Mouse (Mus musculus) heart, postnatal 4 days (tissue): Measurements from ENCODE around the gene Ndufb7. TPM values are rescaled to one million over a fixed set of nuclear protein-coding genes. Genes with fewer than 3 reads are reported as not detected.
"Not testable (repeated sequence)": the region's sequence is repeated elsewhere in the genome, so short reads cannot be mapped to it uniquely, and the experiment has no call there.

ENCODE experiments used
- DNase-seq: peaks from one replicate; pipeline ENCODE4 v3.0.0; 2021
- total RNA-seq, 2 experiments: library from RNA; stranded (reverse); gene quantifications; 2 replicates each; pipeline ENCODE4 v1.2.3; 2021

Gene Ndufb7
- total RNA-seq, 2 experiments from 2014 or later = 517 to 525 TPM

DNA sequence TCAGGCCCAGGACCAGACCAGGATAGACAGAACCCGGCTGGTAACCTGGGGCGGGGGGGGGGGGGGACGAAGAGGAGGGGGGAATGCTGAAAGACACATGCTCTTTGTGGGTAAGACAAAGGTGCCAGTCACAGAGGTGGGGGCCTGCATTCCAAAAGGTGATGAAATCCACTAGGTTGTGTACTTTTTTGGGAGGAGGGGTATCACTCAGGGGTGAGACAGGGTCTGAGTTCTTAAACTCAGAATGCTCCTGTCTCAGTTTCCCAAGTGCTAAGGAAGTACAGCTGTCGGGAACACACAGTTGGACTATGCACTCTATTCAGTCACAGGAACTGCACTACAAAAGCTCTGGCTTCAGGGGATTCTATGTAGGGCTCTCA lies 10.0 kb downstream of the Ndufb7 start:
- no peak for DNase-seq

DNA sequence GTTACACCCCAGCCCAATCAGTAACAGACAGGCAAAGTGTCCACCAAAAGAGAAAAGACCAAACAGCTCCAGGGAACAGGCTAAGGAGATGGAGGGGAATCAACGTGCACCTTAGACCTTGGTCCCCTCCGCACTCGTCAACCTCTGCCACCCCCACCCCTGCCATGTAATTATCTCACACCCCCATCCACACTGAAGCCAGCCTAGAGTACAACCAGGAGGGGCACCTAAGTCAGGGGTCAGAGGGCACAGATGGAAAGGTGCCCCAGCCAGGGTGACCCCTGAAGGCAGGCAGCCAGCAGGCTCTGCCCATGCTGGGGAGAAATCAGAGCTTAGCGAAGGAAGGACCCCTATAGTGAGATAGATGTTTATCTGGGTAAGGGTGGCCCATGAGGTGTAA lies 10.4 kb downstream of the Ndufb7 start:
- no peak for DNase-seq

DNA sequence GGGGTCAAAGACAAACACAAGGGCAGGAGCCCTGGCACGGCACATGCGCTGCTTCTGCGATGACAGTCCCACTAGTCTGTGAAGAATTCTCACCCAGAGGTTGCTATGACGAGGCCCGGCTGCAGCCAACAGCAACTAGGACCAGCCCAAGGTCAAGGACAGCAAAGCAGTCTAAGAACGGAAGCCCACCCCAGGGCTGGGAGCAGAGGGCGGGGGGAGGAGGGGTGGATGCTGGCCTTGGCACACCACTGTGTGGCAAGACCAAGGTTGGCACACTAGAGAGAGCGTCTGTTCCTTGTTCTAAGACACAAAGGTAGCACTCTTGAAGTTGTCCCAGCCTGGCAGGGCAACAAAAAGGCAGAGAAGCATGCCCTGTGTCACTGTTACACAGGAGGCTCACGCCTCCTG lies 10.9 kb downstream of the Ndufb7 start:
- DNase-seq = peak; percentile 68

DNA sequence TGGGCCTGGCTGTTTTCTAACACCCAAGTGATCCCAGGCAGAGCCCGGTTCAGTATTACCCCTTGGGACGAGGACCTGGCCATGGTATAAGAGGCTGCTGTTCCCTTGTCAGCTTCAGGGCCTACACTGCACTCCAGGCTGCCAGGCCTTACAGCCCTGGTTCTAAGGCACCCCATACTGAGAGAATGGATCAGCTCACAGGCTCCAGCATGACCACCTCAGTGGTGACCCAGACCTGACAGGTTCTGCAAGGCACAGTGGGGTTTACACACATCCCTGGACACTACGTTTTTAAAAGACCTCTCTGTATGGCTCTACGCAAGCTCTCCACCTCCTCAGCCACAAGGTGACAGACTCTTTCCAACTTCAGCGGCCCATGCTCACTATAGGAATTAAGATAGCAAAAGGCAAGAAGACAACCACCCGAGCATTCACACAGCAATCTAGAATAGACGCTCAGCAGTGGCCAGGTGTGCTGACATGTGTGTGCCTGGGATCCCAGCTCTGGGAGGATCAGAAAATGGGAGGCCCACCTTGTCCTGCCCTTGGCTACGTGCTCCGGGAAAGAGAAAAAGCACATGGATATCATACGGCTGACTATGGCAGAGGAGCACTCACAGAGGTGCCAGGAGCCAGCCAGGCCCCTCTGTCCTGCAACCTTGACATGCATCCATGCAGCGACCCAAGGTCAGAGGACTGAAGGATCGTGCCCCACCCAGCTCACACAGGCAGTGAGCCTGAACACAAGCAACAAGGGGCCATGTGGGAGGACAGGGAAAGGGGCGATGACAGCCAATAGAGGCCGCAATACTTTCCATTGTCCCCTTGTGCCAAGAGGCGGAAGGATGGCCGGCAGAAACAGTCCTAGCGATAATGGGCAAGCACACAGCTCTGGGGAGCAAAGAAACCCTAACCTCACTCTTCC lies 11.9 kb downstream of the Ndufb7 start:
- peak; percentile 59 for DNase-seq

DNA sequence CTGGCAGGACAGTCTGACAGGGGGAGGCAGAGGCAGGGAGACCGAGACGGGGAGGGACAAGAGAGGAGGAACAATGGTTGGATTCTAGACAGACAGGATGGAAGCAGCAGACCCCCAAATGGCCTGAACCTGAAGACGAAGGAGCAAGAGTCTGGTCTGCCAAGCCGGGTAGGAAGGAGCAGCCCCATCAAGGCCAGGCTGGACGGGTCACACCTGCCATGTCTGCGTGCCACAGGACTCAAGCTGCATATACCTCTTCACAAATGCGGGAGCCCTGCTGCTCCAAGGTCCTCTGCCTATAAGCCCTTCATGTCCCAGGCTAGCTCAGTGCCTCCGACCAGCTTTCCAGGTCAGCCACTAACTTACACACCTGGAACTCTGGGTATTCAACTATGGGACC lies 13.2 kb downstream of the Ndufb7 start:
- no peak for DNase-seq

DNA sequence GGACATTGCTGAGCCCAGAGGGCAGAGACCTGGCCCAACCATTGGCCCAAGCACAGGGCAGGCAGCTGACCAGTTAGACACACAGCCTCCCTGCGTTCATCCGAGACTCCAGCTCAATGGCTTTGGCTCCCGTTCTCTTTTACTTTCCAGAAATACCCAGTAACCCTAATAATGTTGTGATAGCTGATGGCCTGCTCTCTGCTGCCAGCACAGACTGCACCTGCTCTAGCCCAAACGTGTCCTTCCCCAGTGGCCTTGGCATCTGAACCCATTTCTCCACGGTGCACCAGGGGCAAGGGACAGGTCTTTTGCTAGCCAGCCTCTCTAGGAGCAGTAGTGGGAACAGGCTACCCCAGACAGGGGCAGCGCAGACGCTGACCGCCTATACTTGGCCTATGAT lies 14.4 kb downstream of the Ndufb7 start:
- DNase-seq = no peak

DNA sequence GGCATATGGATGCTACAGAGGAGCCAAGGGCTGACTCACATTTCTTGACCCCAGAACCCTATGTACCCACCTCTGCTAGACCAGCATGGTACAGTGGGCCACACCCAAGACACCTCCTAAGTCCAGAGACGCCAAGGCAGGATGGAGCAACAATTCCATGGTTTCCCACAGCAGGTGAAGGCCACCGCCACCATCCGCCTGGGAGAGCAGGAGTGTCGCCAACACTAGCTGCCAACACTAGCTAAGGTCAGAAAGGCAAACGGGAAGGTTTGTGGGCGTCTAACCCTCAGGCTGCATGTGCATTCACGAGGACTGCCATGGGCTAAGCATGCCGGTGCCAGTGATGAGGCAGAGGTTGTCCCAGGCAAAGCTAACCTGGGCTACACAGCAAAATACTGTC lies 15.8 kb downstream of the Ndufb7 start:
- DNase-seq = no peak

DNA sequence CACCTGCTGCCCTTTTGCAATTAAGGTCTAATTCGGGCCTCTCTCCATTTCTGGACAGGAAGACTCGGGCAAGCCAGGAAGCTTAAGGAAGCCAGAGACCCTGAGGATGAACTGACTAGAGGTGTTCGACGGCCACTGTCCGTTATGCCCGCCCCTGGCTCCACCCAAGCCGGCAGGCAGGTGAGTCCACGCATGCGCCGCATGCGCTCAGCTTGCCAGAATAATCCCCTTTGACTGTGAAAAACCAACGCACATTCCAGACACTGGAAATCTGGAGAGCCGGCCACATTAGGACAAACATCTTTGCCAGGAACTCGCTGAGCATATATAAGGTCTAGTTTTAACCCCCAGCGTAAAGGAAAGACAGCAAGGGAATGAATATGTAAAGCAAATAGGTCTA lies 16.8 kb downstream of the Ndufb7 start:
- DNase-seq = no peak

DNA sequence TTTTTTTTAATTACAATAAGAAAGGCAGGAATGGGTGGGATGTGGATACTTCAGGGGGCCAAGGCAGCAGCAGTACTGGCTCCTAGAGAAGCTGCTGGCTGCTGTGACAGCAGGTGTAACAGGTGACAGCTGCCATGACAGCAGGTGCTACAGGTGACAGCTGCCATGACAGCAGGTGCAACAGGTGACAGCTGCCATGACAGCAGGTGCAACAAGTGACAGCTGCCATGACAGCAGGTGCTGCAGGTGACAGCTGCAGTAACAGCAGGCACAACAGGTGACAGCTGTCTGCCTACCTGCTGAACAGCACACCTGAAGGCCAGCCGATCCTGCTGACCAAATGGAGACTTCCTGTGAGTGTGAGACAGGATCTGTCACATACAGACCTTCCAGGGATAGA lies 18.3 kb downstream of the Ndufb7 start:
- DNase-seq = peak; percentile 2

DNA sequence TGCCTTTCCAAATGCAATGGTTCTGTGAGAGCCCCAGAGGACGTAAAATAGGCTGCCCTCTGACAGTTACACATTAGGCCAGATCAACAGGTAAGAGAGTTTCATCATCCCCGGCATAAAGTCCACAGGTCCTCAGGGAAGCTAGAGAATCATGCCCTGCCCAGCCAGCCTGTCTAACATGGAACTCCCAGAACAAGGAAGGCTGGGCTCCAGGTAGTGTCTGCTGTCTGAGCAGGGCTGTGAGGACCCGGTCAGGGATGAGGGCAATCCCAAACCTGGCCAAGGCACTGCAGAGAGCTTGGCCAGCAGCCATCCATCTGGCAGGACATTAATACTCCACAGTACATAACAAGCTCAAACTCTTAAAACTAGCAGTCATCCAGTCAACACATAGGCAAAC lies 18.9 kb downstream of the Ndufb7 start:
- peak; percentile 46 for DNase-seq

DNA sequence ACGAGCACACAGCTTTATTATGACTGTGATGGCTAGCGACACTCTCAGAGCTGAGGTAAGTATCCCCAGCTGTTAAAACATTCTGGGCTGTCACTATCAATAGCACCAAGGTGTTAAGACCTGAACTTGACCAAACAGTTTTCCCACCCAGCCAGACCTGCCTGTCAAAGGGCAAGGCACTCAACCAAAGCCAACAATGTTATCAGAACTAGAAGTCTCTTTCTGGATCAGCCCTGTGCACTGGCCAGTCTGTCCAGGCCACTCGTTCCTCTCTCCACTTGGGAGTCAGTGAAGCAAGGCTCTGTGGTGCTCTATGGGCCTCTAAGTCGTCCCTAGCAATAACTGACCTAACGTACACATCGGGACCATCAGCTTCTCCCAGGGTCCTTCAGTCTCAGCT lies 21.2 kb downstream of the Ndufb7 start:
- DNase-seq = no peak

DNA sequence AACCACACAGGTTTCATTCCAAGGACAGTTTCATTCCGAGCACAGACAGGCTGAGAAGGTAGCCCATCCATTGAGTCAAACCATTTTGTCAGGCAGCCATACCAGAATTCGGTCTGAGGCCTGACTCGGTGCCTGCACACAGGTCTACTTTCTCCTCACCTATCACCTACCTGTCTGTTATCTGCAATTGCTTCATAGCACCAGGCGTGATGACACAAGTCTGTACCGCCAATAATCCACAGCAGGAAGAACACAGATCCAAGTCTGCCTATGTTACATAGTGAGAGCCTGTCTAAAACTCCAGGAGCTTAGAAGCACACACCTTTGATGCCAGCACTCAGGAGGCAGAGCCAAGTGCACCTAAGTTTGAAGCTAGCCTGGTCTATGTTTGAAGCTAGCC lies 22.4 kb downstream of the Ndufb7 start:
- no peak for DNase-seq

DNA sequence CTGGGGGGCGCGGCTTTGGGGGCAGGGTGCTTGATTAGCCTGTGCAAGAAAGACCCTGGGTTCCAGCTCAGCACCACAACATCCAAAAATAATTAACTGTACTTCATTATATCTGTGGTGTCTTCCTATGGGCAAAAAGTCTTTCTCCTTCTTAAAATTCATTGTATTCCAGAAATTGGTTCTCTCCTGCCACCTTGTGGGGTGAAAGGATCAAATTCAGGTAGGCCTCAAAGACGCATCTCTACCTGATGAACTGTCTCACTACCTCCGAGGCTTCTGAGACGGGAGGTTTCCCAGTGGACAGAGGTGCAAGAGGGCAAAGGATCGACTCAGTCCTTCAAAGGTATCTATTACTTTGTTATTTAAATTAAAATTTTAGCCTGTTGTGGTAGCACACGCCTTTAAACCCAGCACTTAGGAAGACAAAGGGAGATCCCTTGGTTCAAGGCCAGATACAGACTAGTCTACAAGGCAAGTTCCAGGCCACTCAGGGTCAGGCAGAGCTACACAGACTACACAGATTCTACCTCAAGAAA lies 24.1 kb downstream of the Ndufb7 start:
- no peak for DNase-seq

DNA sequence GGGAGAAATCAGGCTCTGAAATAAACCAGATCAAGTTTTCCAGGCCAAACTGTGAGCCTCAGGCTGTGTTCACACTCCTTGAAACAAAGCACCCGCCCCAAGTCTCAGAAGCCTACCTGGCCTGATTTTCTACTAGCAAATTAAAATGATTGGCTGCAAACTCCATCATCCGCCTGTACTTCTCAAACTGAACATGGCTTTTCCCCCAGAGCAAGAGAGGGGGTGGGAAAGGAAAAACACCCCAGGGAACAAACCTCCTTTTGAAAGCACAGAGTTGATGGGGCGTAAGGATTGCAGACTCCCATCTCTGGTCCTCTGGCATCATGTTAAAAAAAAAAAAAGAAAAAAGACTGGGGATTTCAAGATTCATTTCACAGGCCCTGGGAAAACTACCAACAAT lies 26.2 kb downstream of the Ndufb7 start:
- DNase-seq = no peak

DNA sequence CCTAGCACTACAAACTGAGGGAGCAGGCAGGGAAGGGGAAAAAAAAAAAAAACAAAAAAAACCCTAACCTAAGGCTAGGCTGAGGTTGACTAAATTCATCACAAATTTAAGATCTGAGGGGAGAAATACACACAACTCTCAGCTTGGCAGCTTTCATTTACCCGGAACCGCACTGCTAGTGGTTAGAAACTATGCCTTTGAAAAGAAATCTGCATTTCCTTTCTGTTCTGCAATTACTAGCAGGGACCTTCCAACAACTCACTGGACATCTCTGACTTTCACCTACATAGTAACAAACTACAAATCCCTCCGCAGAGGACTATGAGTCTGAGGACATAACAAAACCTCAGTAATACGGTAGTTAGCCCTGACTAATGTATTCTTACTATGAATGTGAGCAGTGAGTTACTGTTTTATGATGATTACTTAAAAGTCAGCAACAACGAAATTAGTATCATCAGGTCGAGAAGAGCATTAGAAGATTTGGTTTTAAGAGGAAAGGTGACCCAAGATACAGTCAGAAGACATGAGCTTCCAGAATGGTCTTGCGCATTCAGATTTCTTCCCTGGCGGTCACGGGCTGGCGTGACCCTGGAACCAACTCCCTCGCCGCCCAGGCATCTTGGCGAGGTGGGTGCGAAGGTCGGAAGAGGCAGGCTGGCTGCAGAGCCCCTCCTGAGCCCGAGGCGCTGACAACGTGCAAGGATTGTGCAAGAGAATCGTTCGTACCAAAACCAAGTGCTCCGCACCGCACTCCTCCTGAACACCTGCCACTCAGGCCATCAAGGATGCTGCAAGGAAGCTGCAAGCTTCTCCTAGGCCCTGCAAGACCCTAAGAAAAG lies 27.1 kb downstream of the Ndufb7 start:
- no peak for DNase-seq

DNA sequence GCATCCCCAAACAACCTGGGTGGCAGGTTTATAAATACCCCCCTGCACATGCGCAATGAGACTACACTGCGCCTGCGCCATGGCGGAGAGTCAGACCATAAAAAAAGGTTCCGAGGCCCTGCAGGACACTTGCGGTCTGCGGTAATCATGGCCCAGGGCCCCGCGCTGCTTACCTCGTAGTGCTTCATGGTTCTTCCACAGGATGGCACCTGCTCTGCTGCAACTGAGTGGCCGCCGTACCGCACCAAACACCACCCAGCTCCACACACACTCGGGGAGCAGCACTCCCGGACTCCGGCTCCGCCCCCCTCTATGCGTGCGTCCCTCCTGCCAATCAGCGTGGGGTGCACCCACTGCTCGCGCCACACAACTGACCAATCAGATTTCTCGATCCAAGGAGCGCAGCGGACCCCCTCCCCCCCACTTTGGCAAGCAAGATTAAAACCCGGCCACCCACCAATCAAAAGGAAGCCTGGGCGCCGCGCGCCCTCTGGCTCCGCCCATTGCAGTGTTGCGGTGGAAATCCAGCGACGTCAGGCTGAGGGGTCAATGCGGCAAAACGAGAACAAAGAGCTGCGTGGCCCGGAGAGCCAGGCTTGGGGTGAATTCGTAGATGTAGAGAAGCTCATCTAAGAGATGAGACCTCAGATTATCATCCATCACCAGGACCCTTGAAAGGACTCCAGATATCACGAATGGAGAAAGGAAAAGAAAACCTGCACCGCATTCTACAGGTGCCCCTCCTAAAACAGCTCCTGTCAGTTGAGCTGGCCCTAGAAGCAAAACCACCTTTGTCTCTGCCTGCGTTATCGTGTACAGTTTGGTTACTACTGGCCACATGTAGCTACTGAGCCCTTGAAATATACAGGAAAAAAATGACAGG lies 27.9 kb downstream of the Ndufb7 start:
- peak; percentile 96 for DNase-seq

DNA sequence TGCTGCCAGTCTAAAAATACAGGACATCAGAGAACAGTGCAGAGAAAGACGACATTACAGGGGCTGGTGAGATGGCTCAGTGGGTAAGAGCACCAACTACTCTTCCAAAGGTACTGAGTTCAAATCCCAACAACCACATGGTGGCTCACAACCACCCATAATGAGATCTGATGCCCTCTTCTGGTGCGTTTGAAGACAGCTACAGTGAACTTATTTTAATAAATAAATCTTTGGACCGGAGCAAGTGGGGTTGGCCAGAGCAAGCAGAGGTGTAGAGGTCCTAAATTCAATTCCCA lies 28.5 kb downstream of the Ndufb7 start:
- DNase-seq = not testable (repeated sequence)

DNA sequence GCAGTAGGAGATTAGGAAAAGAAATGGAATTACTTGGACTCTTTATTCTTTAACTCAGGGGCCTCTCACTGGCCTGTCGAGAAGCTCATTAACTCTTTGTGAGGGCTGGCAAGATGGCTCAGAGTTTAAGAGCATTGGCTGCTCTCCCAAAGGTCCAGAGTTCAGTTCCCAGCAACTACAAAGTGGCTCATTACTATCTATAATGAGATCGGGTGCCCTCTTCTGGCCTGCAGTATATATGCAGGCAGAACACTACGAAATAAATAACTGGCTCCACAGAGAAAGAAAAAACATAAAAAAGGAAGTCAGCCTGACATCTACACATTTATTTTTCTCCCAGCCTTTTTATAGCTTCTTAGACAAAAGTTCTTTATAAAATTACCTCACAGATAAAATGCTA lies 29.9 kb downstream of the Ndufb7 start:
- DNase-seq = no peak

DNA sequence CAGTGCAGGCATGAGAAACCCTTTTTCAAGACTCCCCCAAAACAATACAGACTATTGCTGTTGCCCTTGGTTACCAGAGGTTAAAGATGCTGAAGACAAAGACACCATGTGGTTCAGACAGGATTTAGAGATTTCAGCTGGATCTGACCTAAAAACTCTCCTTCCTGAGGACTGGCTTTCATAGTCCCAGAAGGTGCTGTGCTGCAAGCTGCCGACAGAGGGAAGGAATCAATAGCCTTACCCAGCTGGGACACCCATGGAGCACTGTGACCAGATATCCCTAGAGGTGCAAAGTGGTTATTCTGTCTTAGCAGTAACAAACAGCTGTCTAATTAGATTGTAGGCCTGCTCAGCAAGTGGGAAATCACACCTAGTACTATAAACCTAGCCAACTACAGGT lies 31.7 kb downstream of the Ndufb7 start:
- no peak for DNase-seq

DNA sequence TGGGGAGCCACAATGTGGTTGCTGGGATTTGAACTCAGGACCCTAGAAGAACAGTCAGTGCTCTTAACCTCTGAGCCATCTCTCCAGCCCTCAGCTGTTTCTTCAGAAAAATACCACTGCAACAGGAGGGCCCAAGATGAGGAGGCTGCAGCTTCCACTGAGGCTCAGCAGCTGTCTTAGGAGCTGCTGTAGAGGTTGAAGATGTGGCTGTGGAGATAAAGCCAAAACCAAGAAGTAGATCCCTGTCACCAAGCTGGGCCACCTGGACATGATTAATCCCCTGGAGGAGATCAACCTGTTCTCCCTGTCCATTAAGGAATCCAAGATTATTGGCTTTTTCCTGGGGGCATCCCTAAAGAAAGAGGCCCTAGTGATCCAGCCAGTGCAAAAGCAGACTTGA lies 33.3 kb downstream of the Ndufb7 start:
- no peak for DNase-seq

DNA sequence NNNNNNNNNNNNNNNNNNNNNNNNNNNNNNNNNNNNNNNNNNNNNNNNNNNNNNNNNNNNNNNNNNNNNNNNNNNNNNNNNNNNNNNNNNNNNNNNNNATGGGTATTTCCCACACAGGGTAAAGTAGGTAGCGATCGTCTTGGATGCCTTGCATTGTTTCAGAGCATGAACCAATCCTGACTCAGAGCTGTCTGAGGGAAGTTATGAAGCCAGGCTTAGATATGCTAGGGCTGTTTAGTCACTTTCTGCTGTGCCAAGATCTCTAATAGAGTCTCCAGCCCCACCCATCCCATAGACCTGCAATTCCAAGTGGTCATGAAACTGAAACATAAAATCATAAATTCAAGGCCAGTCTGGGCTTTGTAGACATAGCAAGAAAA lies 36.2 kb downstream of the Ndufb7 start:
- DNase-seq = no peak

DNA sequence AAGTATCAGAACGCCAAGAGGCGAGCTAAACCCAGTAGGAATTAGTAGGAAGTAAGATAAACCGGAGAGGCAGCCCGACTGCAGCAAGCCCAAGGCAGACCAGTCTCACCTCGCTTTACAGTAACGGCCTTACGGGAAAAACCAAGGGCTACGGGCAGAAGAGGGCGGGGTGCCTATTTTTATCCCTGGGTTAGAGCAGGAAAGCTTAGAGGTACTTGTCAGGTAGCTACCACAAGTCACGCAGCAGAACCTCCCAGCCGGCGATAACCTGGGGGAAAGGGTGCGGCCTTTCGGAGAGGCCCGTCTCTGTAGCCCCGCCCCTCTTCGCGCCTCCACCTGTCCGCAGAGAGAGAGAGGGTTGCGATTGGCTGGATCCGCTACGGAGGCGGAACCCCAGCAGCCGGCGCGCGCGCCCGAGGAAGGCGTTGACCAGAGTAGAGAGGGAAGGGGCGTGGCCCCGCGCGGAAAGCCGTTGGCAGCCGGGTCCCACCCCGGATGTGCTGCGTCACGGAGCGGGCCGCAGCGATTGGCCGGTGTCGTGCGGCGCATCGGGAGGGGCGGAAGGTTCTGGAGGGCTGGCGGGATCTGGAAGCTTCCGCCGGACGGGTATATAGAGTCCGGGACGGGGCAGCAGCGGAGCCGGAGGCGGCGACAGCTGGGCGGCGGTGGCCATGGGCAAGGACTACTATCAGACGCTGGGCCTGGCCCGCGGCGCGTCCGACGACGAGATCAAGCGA lies 41.4 kb downstream of the Ndufb7 start, which contains the start of the genes Tecr and Dnajb1:
TSS of gene Tecr (minus strand) at position 311 of the 737 bp plus-strand sequence.
TSS of gene Dnajb1 (plus strand) at position 533 of the 737 bp plus-strand sequence.
- DNase-seq = peak; percentile 100
